9 mouse cellular contexts compared by ENCODE assay signal in the genomic region with DNA sequence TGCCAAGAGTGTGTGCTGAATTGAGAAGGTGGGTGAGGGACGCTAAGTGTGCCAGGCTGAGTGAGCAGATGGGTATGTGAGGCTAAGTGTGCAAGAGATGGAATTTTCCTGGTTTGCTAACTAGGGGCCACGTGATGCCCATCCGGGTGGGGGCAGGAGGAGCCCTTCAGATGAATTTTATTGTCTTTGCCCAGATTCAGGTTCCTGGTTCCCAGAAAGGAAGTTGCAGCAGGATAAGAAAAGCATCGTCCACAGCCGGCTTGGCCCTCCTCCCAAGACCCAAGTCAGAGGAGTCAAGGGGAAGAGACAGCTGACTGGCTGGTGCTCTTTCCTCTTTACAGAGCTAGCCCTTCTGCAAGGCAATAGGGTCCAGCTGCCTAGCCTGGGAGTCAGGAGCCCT. TPM values are rescaled to one million over a fixed set of nuclear protein-coding genes. Genes with fewer than 3 reads are reported as not detected.
A peak's percentile ranks its signal among the peaks of the same experiment; 100 is the strongest.
DNase-seq lines count a peak whose midpoint lies in the region; ATAC-seq and TF ChIP-seq lines count a peak whose summit lies in the region.
"Had no signal": no experiment of that assay in that cellular context is flagged by ENCODE, and none has a peak within 500 bp of the region (broad histone marks: within the 10 kb centered on the region; RNA-seq: fewer than 3 reads in every experiment).

A gene (minus strand): TSS at position 84 of the 400 bp plus-strand sequence.

- H3K4me2 ChIP-seq in hindbrain, embryonic 13.5 days, result peak within 1 kb of the TSS; percentile 25; the same call in 1 of the 2 replicates
- H3K4me2 ChIP-seq in hindbrain, embryonic 12.5 days (replicated peaks), result no peak within 1 kb of the TSS
- peak within 1 kb of the TSS; percentile 6; the same call in 1 of the 2 replicates for H3K4me2 ChIP-seq in embryonic facial prominence, embryonic 15.5 days (replicated peaks)

- H3K36me3 ChIP-seq in hindbrain, embryonic 13.5 days, result no peaks in the 10 kb centered on the region
- no peaks in the 10 kb centered on the region for H3K36me3 ChIP-seq in hindbrain, embryonic 12.5 days
- no peaks in the 10 kb centered on the region for H3K36me3 ChIP-seq in embryonic facial prominence, embryonic 15.5 days
- no peaks in the 10 kb centered on the region for H3K36me3 ChIP-seq in kidney, adult 2 months (ENCODE audit: control insufficient read depth, insufficient read depth, low read length)

- H3K27ac ChIP-seq in hindbrain, embryonic 13.5 days, result no peak within 1 kb of the TSS
- no peak within 1 kb of the TSS for H3K27ac ChIP-seq in hindbrain, embryonic 12.5 days
- H3K27ac ChIP-seq in embryonic facial prominence, embryonic 15.5 days (replicated peaks), result 0 out of 2 replicates have a peak within 1 kb of the TSS, but pooled peaks have one; percentile 22
- peak within 1 kb of the TSS; percentile 94 for H3K27ac ChIP-seq in kidney, adult 2 months (ENCODE audit: insufficient read depth, low read depth, low read length)

- WGBS in hindbrain, embryonic 13.5 days, result 81% methylated on average over 5 of the region's 5 CpGs
- WGBS in hindbrain, embryonic 12.5 days, result 86% methylated on average over 5 of the region's 5 CpGs
- WGBS in embryonic facial prominence, embryonic 15.5 days, result 86% methylated on average over 5 of the region's 5 CpGs
- WGBS in kidney, adult 2 months, result 67% methylated on average over 5 of the region's 5 CpGs

- H3K4me3 ChIP-seq in hindbrain, embryonic 13.5 days, result no peak within 1 kb of the TSS
- H3K4me3 ChIP-seq in hindbrain, embryonic 12.5 days, result no peak within 1 kb of the TSS
- no peak within 1 kb of the TSS for H3K4me3 ChIP-seq in embryonic facial prominence, embryonic 15.5 days (replicated peaks)
- peak within 1 kb of the TSS; percentile 64 for H3K4me3 ChIP-seq in kidney, adult 2 months (ENCODE audit: insufficient read depth, low read depth, low read length)

- 0 out of 2 replicates have a peak, but pooled peaks cover 5% of the 10 kb centered on the region for H3K27me3 ChIP-seq in hindbrain, embryonic 13.5 days
- no peaks in the 10 kb centered on the region; the same call in 1 of the 2 replicates for H3K27me3 ChIP-seq in hindbrain, embryonic 12.5 days
- H3K27me3 ChIP-seq in embryonic facial prominence, embryonic 15.5 days, result no peaks in the 10 kb centered on the region
- no peaks in the 10 kb centered on the region for H3K27me3 ChIP-seq in kidney, adult 2 months (replicated peaks; ENCODE audit: control insufficient read depth, insufficient read depth, low read length)

- ATAC-seq in hindbrain, embryonic 13.5 days (ENCODE audit: low FRiP score), result no peak
- ATAC-seq in hindbrain, embryonic 12.5 days (ENCODE audit: low FRiP score), result no peak
- ATAC-seq in embryonic facial prominence, embryonic 15.5 days (ENCODE audit: insufficient number of reproducible peaks, low FRiP score, low TSS enrichment, low read depth), result no peak
- ATAC-seq in megakaryocyte progenitor cell, adult 5-6 weeks (replicated peaks; ENCODE audit: poor library complexity), result no peak

- peaks cover 7% of the 10 kb centered on the region; the same call in 1 of the 2 replicates for H3K4me1 ChIP-seq in hindbrain, embryonic 13.5 days (replicated peaks)
- H3K4me1 ChIP-seq in hindbrain, embryonic 12.5 days, result peaks cover 8% of the 10 kb centered on the region; the same call in 1 of the 2 replicates
- H3K4me1 ChIP-seq in embryonic facial prominence, embryonic 15.5 days, result no peaks in the 10 kb centered on the region
- no peaks in the 10 kb centered on the region for H3K4me1 ChIP-seq in kidney, adult 2 months (ENCODE audit: control insufficient read depth, insufficient read depth, low read length)

- TF ChIP-seq CTCF in kidney, adult 2 months (conservative IDR thresholded peaks at IDR 0.05; ENCODE audit: insufficient read depth, insufficient read length, low read depth, low read length), result no peak

- no peaks in the 10 kb centered on the region for H3K9me3 ChIP-seq in hindbrain, embryonic 13.5 days
- H3K9me3 ChIP-seq in hindbrain, embryonic 12.5 days (replicated peaks), result no peaks in the 10 kb centered on the region
- H3K9me3 ChIP-seq in embryonic facial prominence, embryonic 15.5 days (replicated peaks), result no peaks in the 10 kb centered on the region

- DNase-seq in kidney, adult 2 months, result peak; percentile 89
- DNase-seq in lung, postnatal 36 days, result peak; percentile 37
- DNase-seq in cerebellum, adult 11 months, result no peak
- DNase-seq in cerebellum, postnatal 10 days, result no peak
- DNase-seq: cerebellum, postnatal 36 days had no signal

- H3K9ac ChIP-seq in hindbrain, embryonic 13.5 days, result peak within 1 kb of the TSS; percentile 57; the same call in 1 of the 2 replicates
- no peak within 1 kb of the TSS for H3K9ac ChIP-seq in hindbrain, embryonic 12.5 days
- no peak within 1 kb of the TSS for H3K9ac ChIP-seq in embryonic facial prominence, embryonic 15.5 days

- TF ChIP-seq POLR2A in kidney, adult 2 months (IDR thresholded peaks at IDR 0.05; ENCODE audit: low read depth, low read length), result no peak

RNA-seq across cellular contexts. Expression of the gene that starts here (rescaled TPM):
- 0.80 and 0.87 TPM in 2 replicates for polyA plus RNA-seq in hindbrain, embryonic 13.5 days (2015; fragmentation: Nextera tagmentation; extraction: Ambion mirVana)
- polyA plus RNA-seq in hindbrain, embryonic 12.5 days (2016; fragmentation: Nextera tagmentation; extraction: Ambion mirVana), result 1.7 and 2.5 TPM in 2 replicates
- 6.7 and 7.5 TPM in 2 replicates for polyA plus RNA-seq in embryonic facial prominence, embryonic 15.5 days (2015; fragmentation: Nextera tagmentation; extraction: Ambion mirVana)
- polyA plus RNA-seq in kidney, adult 2 months (2012; rRNA removed), result 24.6 and 27.2 TPM in 2 replicates
- total RNA-seq in megakaryocyte progenitor cell, adult 5-6 weeks (2015), result not detected in 2 replicates
- total RNA-seq in megakaryocyte progenitor cell, adult 5-6 weeks (2017), result not detected in 2 replicates

Comparison
In these comparisons a context has a peak if more than half of its experiments do, and no peak if none do; other contexts are left out.
1. H3K27ac ChIP-seq: peak in embryonic facial prominence, embryonic 15.5 days (single experiment) and kidney, adult 2 months (single experiment); none in hindbrain, embryonic 13.5 days (single experiment) and hindbrain, embryonic 12.5 days (single experiment).
2. DNase-seq: peak in kidney, adult 2 months (single experiment) and lung, postnatal 36 days (single experiment); none in cerebellum, adult 11 months (single experiment) and cerebellum, postnatal 10 days (0 of 2).